In the genomic region with DNA sequence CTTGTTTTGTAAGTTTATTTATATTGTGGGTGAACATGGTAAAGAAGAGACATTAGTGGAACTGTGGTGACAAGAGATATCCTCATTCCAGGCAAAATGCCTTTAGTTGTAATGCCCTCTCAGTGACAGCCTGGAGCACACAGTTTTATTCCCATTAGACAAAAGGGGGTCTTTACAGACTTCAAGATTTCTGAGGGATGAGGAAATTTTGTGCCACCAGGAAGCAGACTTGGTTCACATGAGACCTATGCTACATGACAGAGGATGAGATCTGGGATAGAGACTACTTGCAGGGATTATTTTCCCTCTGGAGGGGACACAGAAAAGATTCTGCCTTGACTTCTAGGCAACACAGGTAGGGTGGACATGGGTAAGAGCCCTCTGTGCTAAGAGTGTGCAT, we compare ENCODE assay signal across 50 mouse cellular contexts. TPM values are rescaled to one million over a fixed set of nuclear protein-coding genes. Genes with fewer than 3 reads are reported as not detected.
"Had no signal": no experiment of that assay in that cellular context is flagged by ENCODE, and none has a peak within 500 bp of the region (broad histone marks: within the 10 kb centered on the region; RNA-seq: fewer than 3 reads in every experiment).

No protein-coding gene starts in this region.

- H3K4me3 ChIP-seq: heart, embryonic 10.5 days; heart, embryonic 12.5 days; heart, embryonic 13.5 days; heart, embryonic 15.5 days; hindbrain, embryonic 10.5 days; hindbrain, embryonic 12.5 days; hindbrain, embryonic 13.5 days; hindbrain, embryonic 15.5 days; intestine, embryonic 15.5 days; kidney, embryonic 15.5 days; layer of hippocampus, adult 2 months had no signal

- H3K27me3 ChIP-seq: heart, embryonic 12.5 days; heart, embryonic 13.5 days; heart, embryonic 15.5 days; hindbrain, embryonic 12.5 days; hindbrain, embryonic 13.5 days; hindbrain, embryonic 15.5 days; intestine, embryonic 15.5 days; kidney, embryonic 15.5 days had no signal

- H3K36me3 ChIP-seq: heart, embryonic 10.5 days; heart, embryonic 12.5 days; heart, embryonic 13.5 days; heart, embryonic 15.5 days; hindbrain, embryonic 10.5 days; hindbrain, embryonic 12.5 days; hindbrain, embryonic 13.5 days; hindbrain, embryonic 15.5 days; intestine, embryonic 15.5 days; kidney, embryonic 15.5 days had no signal

- DNase-seq: heart, postnatal 10 days; heart, postnatal 14 days; heart, postnatal 36 days; heart, postnatal 4 days; kidney, adult 11 months; kidney, adult 18-20 months; kidney, adult 8-10 months; kidney, adult 9 months; kidney, postnatal 10 days; kidney, postnatal 14 days; kidney, postnatal 25 days; kidney, postnatal 36 days; kidney, postnatal 4 days; layer of hippocampus, adult 9-11 months; layer of hippocampus, postnatal 36 days had no signal

- H3K27ac ChIP-seq: heart, embryonic 10.5 days; heart, embryonic 13.5 days; heart, embryonic 15.5 days; hindbrain, embryonic 10.5 days; hindbrain, embryonic 12.5 days; hindbrain, embryonic 13.5 days; hindbrain, embryonic 14.5 days; hindbrain, embryonic 15.5 days; hindbrain, postnatal 0 days; intestine, embryonic 15.5 days; kidney, embryonic 15.5 days; kidney, postnatal 0 days; layer of hippocampus, adult 2 months had no signal

- H3K4me1 ChIP-seq: heart, embryonic 10.5 days; heart, embryonic 12.5 days; heart, embryonic 13.5 days; heart, embryonic 15.5 days; hindbrain, embryonic 10.5 days; hindbrain, embryonic 12.5 days; hindbrain, embryonic 13.5 days; hindbrain, embryonic 15.5 days; intestine, embryonic 15.5 days; kidney, embryonic 15.5 days had no signal

RNA-seq across cellular contexts. Expression of a gene that starts 10.2 kb away (rescaled TPM):
- total RNA-seq: heart, postnatal 10 days; heart, postnatal 14 days; heart, postnatal 25 days; heart, postnatal 36 days; heart, postnatal 4 days; hematopoietic stem cell, adult 5-6 weeks; hindbrain, postnatal 0 days; layer of hippocampus, adult 18-20 months; layer of hippocampus, adult 2 months; layer of hippocampus, postnatal 10 days; layer of hippocampus, postnatal 14 days; layer of hippocampus, postnatal 25 days; layer of hippocampus, postnatal 36 days had no signal
- polyA plus RNA-seq: heart, embryonic 10.5 days; heart, embryonic 11.5 days; heart, embryonic 12.5 days; heart, embryonic 13.5 days; heart, embryonic 14.5 days; heart, embryonic 15.5 days; heart, embryonic 16.5 days; heart, postnatal 0 days; hindbrain, embryonic 10.5 days; hindbrain, embryonic 11.5 days; hindbrain, embryonic 12.5 days; hindbrain, embryonic 13.5 days; hindbrain, embryonic 14.5 days; hindbrain, embryonic 15.5 days; hindbrain, embryonic 16.5 days; hindbrain, postnatal 0 days; inflammation-experienced regulatory T-cells, adult 6 months; intestine, embryonic 14.5 days; intestine, embryonic 15.5 days; intestine, embryonic 16.5 days; intestine, postnatal 0 days; kidney, adult 2 months; kidney, embryonic 14.5 days; kidney, embryonic 15.5 days; kidney, embryonic 16.5 days; kidney, postnatal 0 days; large intestine, adult 2 months had no signal

RNA-seq across cellular contexts. Expression of a gene that starts 18.0 kb away (rescaled TPM):
- total RNA-seq: heart, postnatal 10 days; heart, postnatal 14 days; heart, postnatal 25 days; heart, postnatal 36 days; heart, postnatal 4 days; hematopoietic stem cell, adult 5-6 weeks; hindbrain, postnatal 0 days; layer of hippocampus, adult 18-20 months; layer of hippocampus, adult 2 months; layer of hippocampus, adult 8-10 months; layer of hippocampus, postnatal 10 days; layer of hippocampus, postnatal 14 days; layer of hippocampus, postnatal 25 days; layer of hippocampus, postnatal 36 days had no signal
- polyA plus RNA-seq: heart, embryonic 10.5 days; heart, embryonic 11.5 days; heart, embryonic 12.5 days; heart, embryonic 13.5 days; heart, embryonic 14.5 days; heart, embryonic 15.5 days; heart, postnatal 0 days; hindbrain, embryonic 10.5 days; hindbrain, embryonic 11.5 days; hindbrain, embryonic 12.5 days; hindbrain, embryonic 13.5 days; hindbrain, embryonic 14.5 days; hindbrain, embryonic 15.5 days; hindbrain, embryonic 16.5 days; hindbrain, postnatal 0 days; inflammation-experienced regulatory T-cells, adult 6 months; intestine, embryonic 14.5 days; intestine, embryonic 15.5 days; intestine, embryonic 16.5 days; intestine, postnatal 0 days; kidney, adult 2 months; kidney, embryonic 14.5 days; kidney, embryonic 15.5 days; kidney, embryonic 16.5 days; kidney, postnatal 0 days; large intestine, adult 2 months had no signal

RNA-seq across cellular contexts. Expression of a gene that starts 22.0 kb away (rescaled TPM):
- total RNA-seq: heart, postnatal 10 days; heart, postnatal 14 days; heart, postnatal 25 days; heart, postnatal 36 days; heart, postnatal 4 days; hematopoietic stem cell, adult 5-6 weeks; hindbrain, postnatal 0 days; layer of hippocampus, adult 18-20 months; layer of hippocampus, adult 2 months; layer of hippocampus, adult 8-10 months; layer of hippocampus, postnatal 10 days; layer of hippocampus, postnatal 25 days; layer of hippocampus, postnatal 36 days had no signal
- polyA plus RNA-seq: heart, embryonic 11.5 days; heart, embryonic 12.5 days; heart, embryonic 13.5 days; heart, embryonic 14.5 days; heart, embryonic 15.5 days; heart, embryonic 16.5 days; heart, postnatal 0 days; hindbrain, embryonic 10.5 days; hindbrain, embryonic 11.5 days; hindbrain, embryonic 12.5 days; hindbrain, embryonic 13.5 days; hindbrain, embryonic 14.5 days; hindbrain, embryonic 15.5 days; hindbrain, embryonic 16.5 days; hindbrain, postnatal 0 days; inflammation-experienced regulatory T-cells, adult 6 months; intestine, embryonic 14.5 days; intestine, embryonic 15.5 days; intestine, embryonic 16.5 days; intestine, postnatal 0 days; kidney, adult 2 months; kidney, embryonic 14.5 days; kidney, embryonic 15.5 days; kidney, embryonic 16.5 days; kidney, postnatal 0 days; large intestine, adult 2 months had no signal
